Mouse (Mus musculus) bone marrow, adult 2 months (tissue): ENCODE results near the gene S1pr2. TPM values are rescaled to one million over a fixed set of nuclear protein-coding genes. Genes with fewer than 3 reads are reported as not detected.
A peak's percentile ranks its signal among the peaks of the same experiment; 100 is the strongest.
"Not testable (repeated sequence)": the region's sequence is repeated elsewhere in the genome, so short reads cannot be mapped to it uniquely, and the experiment has no call there.

Source experiments
- H3K27ac ChIP-seq: fragments of 200-500 bp; 2 replicates; pipeline ENCODE4 v1.5.1; 2012; ENCODE audit warnings: low read depth, mild to moderate bottlenecking, control low read depth, inconsistent platforms, low read length; ENCODE audit not compliant: control insufficient read depth, poor library complexity, insufficient read depth
- H3K4me1 ChIP-seq: fragments of 200-500 bp; 2 replicates; pipeline ENCODE4 v1.6.1; 2011; ENCODE audit warnings: low read length; ENCODE audit not compliant: control insufficient read depth, insufficient read depth
- H3K4me3 ChIP-seq: fragments of 200-500 bp; replicated peaks from 2 replicates; pipeline ENCODE3; 2011; ENCODE audit warnings: mild to moderate bottlenecking, low read depth, low read length, control low read depth; ENCODE audit not compliant: control insufficient read depth
- CTCF ChIP-seq: fragments of 200-500 bp; IDR thresholded peaks from 2 replicates; pipeline ENCODE4 v1.5.1; 2011; ENCODE audit warnings: low read length, control low read depth; ENCODE audit not compliant: control insufficient read depth, insufficient read depth
- POLR2A ChIP-seq: fragments of 200-500 bp; IDR thresholded peaks from 2 replicates; pipeline ENCODE4 v1.6.1; 2011; ENCODE audit warnings: low read depth, mild to moderate bottlenecking, control low read depth, low read length, borderline replicate concordance; ENCODE audit not compliant: control insufficient read depth
- WGBS: fragments of 180-500 bp; shearing (Covaris S2); methylation state at CpG from one replicate; pipeline ENCODE4 v1.1.7; 2018; 5-methylcytosine and 5-hydroxymethylcytosine counted together
- polyA plus RNA-seq: library from polyadenylated mRNA; stranded (reverse); fragments of >200 nt; gene quantifications from 2 replicates; pipeline ENCODE4 v1.2.4, GENCODE M21; 2011; ENCODE audit warnings: low replicate concordance; ENCODE audit not compliant: missing spikeins, insufficient read depth, insufficient read length

Gene S1pr2
- polyA plus RNA-seq, 1 experiment = 2.2 TPM

- peak within 1 kb of the TSS; percentile 76 for H3K27ac ChIP-seq
- peak; percentile 95 for TF ChIP-seq POLR2A
- TF ChIP-seq CTCF = no peak
- under 1% methylated on average over 30 of the region's 30 CpGs for WGBS
Observed at GRCm38 (mm10) chr9:21015571-21016130, 39.1 kb upstream of the S1pr2 start, which contains the start of gene Icam1. Gene Icam1, plus strand, starts transcription at chr9:21015985.

GRCm38 (mm10) chr9:21014691-21015570, 38.4 kb upstream of the S1pr2 start:
- TF ChIP-seq POLR2A (peak; percentile 41; the same call in 1 of the 2 replicates), CTCF (no peak)
- peaks cover 7% of the 10 kb centered on the region; the same call in 1 of the 2 replicates for H3K4me1 ChIP-seq
- H3K27ac ChIP-seq = peak overlapping the region; percentile 76
- H3K4me3 ChIP-seq = peak overlapping the region; percentile 62
- WGBS = 1% methylated on average over 29 of the region's 29 CpGs

More at GRCm38 (mm10) chr9:21015571-21016130, 39.1 kb upstream of the S1pr2 start, which contains the start of gene Icam1:
- Histone ChIP-seq H3K4me1 (peaks cover 7% of the 10 kb centered on the region; the same call in 1 of the 2 replicates), H3K4me3 (peak within 1 kb of the TSS; percentile 62)

DNA sequence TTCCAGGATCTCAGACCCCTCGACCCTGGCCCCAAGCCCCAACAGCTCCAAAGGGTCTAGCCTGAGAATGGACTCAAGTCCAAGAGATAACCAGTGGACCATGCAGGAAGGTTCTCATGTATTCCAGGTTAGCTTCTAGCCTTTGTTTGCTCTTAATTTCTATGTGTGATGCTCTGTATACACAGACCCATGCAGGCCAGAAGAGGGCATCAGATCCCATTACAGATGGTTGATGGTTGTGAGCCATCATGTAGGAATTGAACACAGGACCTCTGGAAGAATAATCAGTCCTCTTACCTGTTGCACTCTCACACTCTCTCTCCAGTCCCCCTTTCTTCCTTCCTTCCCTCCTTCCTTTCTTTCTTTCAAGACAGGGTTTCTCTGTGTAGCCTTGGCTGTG, 35.8 kb upstream of the S1pr2 start:
- 3% methylated on average over 1 of the region's 1 CpGs for WGBS
- Histone ChIP-seq H3K27ac (no peak overlapping the region), H3K4me3 (no peak overlapping the region), H3K4me1 (peaks cover 4% of the 10 kb centered on the region; the same call in 1 of the 2 replicates)
- no peak for TF ChIP-seq POLR2A
- no peak for TF ChIP-seq CTCF

DNA sequence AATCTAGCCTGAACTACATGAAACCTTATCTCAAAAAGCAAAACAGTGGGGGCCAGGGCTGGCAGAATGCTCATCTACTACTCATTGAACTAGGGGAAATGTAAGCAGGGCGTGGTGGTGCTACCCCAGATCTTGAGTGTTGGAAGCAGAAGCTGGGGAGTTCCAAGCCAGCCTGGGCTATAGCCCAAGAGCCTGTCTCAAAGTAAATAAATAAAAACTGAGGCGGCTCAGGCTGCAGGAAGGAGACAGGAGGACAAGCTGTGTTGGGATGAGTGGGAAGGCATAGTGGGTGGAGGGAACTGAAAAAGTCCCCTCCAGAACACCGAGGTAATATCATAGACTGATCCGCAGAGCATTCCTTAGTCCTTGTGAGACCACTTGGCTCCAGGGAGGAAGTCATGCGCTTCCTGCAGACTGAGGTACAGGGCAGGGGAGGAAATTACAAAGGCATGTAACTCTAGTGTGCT, 35.3 kb upstream of the S1pr2 start:
- H3K4me1 ChIP-seq = peaks cover 4% of the 10 kb centered on the region; the same call in 1 of the 2 replicates
- H3K4me3 ChIP-seq = no peak overlapping the region
- no peak overlapping the region for H3K27ac ChIP-seq
- TF ChIP-seq CTCF (no peak), POLR2A (no peak)
- 12% methylated on average over 5 of the region's 5 CpGs for WGBS

DNA sequence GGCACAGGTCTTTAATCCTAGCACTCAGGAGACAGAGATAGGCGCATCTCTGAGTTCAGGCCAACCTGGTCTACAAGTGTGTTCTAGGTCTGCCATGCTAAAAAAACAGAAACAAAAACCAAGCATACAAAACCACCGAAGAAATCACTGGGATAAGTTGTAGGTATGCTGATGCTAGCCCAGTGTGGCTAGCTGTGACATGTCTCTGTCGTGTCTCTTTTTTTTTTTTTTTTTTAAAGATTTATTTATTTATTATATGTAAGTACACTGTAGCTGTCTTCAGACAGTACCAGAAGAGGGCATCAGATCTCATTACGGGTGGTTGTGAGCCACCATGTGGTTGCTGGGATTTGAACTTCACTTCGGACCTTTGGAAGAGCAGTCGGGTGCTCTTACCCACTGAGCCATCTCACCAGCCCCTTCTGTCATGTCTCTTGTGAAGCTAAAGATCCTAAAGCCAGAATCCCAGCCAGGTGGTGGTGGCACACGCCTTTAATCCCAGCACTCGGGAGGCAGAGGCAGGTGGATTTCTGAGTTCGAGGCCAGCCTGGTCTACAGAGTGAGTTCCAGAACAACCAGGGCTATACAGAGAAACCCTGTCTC, 34.5 kb upstream of the S1pr2 start:
- not testable (repeated sequence) for H3K4me1 ChIP-seq, H3K27ac ChIP-seq, H3K4me3 ChIP-seq
- WGBS = 64% methylated on average over 9 of the region's 9 CpGs

DNA sequence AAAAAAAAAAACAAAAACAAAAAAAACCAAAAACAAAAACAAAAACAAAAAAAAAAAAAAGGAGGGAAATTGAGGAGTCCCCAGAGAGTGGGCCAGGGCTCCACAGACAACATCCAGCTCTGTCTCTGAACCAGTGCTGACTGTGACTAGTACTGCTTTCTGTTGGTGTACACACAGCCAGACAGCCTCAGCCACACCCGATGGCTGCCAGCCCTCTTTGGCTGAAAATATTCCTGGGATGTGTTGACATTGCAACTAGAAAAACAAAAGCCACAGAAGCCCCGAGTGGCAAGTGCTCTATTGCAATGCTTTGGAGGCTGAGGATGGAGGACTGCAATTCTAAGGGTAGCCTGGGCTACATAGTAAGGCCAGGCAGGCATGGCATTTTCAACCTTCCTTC, 33.8 kb upstream of the S1pr2 start:
- Histone ChIP-seq H3K4me3 (no peak overlapping the region), H3K27ac (no peak overlapping the region), H3K4me1 (peaks cover 1% of the 10 kb centered on the region; the same call in 1 of the 2 replicates)
- 59% methylated on average over 2 of the region's 2 CpGs for WGBS
- no peak for TF ChIP-seq CTCF
- TF ChIP-seq POLR2A = no peak

DNA sequence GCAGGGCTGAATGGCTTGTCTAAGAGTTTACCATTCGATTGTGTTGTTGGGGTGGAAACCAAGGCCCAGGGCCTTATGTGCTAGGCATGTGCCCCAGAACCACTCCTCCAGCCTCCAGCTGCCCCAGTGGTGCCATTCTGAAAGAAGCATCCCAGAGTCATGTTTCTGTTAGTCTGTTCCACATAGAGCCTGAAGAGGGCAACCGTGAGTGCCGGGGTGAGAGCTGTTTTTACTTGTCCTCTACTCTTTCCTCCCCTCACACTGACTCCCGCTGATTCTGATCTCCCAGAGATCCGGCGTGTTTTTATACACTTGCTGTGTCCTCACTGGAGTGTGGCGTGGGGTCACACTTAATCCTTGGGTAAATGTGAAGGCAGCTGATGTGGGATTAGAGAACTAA, 31.4 kb upstream of the S1pr2 start:
- 84% methylated on average over 7 of the region's 7 CpGs for WGBS
- H3K27ac ChIP-seq = no peak overlapping the region
- no peaks in the 10 kb centered on the region; the same call in 1 of the 2 replicates for H3K4me1 ChIP-seq
- peak; percentile 15; the same call in 1 of the 2 replicates for TF ChIP-seq CTCF
- TF ChIP-seq POLR2A = no peak
- H3K4me3 ChIP-seq = no peak overlapping the region
